Mouse (Mus musculus): ENCODE measurements around the gene Tbc1d8.

- TF ChIP-seq CTCF (IDR thresholded peaks at IDR 0.05; ENCODE audit: insufficient read depth, low read length) (no peak), POLR2A (IDR thresholded peaks at IDR 0.05; ENCODE audit: borderline replicate concordance, extremely low read depth, low read depth, low read length) (no peak)
These were observed 80.3 kb downstream of the Tbc1d8 start for GRCm38 (mm10) chr1:39398284-39398683.

All from lung, adult 2 months (tissue).